Mouse (Mus musculus): ENCODE measurements around the gene Wdr34. TPM values are rescaled to one million over a fixed set of nuclear protein-coding genes. Genes with fewer than 3 reads are reported as not detected.

The Wdr34 gene
- polyA plus RNA-seq, 1 experiment from 2014 or later: 6.2 TPM

DNA sequence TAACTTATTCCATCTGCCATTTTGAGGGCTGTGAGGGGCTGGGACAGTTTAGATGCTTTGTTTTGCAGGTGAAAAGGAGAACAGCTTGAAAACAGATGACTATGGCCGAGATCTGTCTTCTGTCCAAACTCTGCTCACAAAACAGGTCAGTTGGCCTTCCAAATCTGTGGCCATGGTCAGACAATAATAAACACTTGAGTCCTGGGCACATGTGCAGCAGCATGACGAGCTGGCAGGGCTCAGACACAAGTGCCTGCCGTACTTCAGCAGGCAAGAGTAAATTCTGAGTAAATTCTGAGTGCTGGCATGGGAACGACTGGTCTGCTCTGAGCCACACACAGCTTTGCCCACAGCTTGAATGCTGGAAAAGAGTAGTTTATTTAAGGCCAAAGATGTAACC lies 23.2 kb downstream of the Wdr34 start:
- Histone ChIP-seq H3K36me3 (replicated peaks) (peaks cover 83% of the 10 kb centered on the region), H3K4me3 (replicated peaks) (no peak overlapping the region), H3K9ac (no peak overlapping the region), H3K9me3 (replicated peaks) (no peaks in the 10 kb centered on the region), H3K4me1 (replicated peaks) (no peaks in the 10 kb centered on the region), H3K4me2 (no peak overlapping the region), H3K27ac (replicated peaks) (no peak overlapping the region), H3K27me3 (no peaks in the 10 kb centered on the region)
- 59% methylated on average over 4 of the region's 4 CpGs for WGBS (ENCODE audit: insufficient replicate concordance)
- no peak for ATAC-seq (ENCODE audit: insufficient read depth)

DNA sequence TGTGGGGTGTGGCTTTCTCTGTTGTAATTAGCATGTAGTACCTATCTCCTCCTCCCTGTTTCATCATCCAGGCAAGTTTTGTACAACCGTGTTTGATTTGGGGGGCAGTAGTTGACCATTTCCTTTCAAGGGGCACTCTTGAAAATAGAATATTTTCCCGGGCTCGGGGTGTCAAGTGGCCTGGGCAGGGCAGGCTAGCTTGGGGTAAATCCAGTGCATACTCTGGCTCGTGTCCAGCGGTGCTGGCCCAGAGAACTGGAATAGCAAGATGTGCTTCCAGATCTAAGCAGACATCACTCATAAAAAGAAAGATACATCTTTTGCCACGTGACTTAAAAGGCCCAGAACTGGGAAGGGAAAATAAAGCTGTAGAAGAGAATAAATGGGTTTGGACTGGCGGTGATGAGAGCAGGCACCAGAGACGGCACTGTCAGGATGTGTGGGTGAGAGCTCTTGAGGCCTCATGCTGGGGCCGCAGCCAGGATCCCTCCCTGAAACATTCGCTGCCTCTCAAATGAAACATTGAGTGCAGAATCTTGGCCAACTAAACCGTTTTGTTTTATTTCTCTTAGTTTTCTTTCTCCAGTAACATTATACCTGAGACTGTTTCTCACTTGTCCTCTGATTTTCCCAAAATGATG lies 34.2 kb downstream of the Wdr34 start:
- Histone ChIP-seq H3K4me3 (replicated peaks) (no peak overlapping the region), H3K4me2 (no peak overlapping the region), H3K9ac (no peak overlapping the region), H3K27ac (replicated peaks) (no peak overlapping the region), H3K9me3 (replicated peaks) (no peaks in the 10 kb centered on the region), H3K27me3 (no peaks in the 10 kb centered on the region), H3K36me3 (replicated peaks) (peaks cover 78% of the 10 kb centered on the region), H3K4me1 (replicated peaks) (no peaks in the 10 kb centered on the region)
- ATAC-seq (ENCODE audit: insufficient read depth): no peak
- WGBS (ENCODE audit: insufficient replicate concordance): 72% methylated on average over 11 of the region's 11 CpGs

DNA sequence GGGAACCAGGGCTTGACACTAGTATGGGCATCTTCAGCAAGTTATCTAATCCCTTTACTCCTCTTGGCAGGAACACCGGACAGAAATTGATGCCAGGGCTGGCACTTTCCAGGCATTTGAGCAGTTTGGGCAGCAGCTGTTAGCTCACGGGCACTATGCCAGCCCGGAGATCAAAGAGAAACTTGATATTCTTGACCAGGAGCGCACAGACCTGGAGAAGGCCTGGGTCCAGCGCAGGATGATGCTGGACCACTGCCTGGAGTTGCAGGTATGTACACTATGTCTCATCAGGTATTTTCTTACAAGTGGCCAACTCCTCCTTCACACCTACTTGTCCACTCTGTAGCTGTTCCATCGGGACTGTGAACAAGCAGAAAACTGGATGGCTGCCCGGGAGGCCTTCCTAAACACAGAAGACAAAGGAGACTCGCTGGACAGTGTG lies 37.8 kb downstream of the Wdr34 start:
- Histone ChIP-seq H3K4me2 (no peak overlapping the region), H3K27ac (replicated peaks) (no peak overlapping the region), H3K36me3 (replicated peaks) (peaks cover 79% of the 10 kb centered on the region), H3K27me3 (no peaks in the 10 kb centered on the region), H3K4me1 (replicated peaks) (no peaks in the 10 kb centered on the region), H3K4me3 (replicated peaks) (no peak overlapping the region), H3K9ac (no peak overlapping the region), H3K9me3 (replicated peaks) (no peaks in the 10 kb centered on the region)
- 80% methylated on average over 8 of the region's 8 CpGs for WGBS (ENCODE audit: insufficient replicate concordance)
- no peak for ATAC-seq (ENCODE audit: insufficient read depth)

DNA sequence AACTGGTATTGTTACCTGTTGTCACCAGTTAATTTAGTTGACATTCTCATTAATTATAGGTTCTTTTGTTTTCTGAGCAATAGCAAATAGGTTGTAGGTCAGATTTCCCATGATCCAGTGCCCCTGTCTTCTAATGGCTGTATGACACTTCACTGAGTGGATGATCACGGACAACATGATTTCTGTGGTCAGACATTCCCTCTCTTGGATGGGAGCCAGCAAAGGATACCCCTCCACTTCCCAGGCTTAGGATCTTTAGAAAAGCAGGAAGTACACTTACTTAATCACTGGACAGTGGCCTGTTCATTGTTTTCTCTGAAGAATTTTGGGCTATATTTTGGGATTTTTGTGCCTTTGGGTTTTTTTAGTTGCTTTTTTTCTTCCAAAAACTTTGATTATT lies 39.6 kb downstream of the Wdr34 start:
- Histone ChIP-seq H3K27me3 (no peaks in the 10 kb centered on the region), H3K36me3 (replicated peaks) (peaks cover 79% of the 10 kb centered on the region), H3K27ac (replicated peaks) (no peak overlapping the region), H3K9ac (no peak overlapping the region), H3K4me1 (replicated peaks) (no peaks in the 10 kb centered on the region), H3K4me3 (replicated peaks) (no peak overlapping the region), H3K4me2 (no peak overlapping the region), H3K9me3 (replicated peaks) (no peaks in the 10 kb centered on the region)
- ATAC-seq (ENCODE audit: insufficient read depth): no peak
- 48% methylated on average over 1 of the region's 1 CpGs for WGBS (ENCODE audit: insufficient replicate concordance)

DNA sequence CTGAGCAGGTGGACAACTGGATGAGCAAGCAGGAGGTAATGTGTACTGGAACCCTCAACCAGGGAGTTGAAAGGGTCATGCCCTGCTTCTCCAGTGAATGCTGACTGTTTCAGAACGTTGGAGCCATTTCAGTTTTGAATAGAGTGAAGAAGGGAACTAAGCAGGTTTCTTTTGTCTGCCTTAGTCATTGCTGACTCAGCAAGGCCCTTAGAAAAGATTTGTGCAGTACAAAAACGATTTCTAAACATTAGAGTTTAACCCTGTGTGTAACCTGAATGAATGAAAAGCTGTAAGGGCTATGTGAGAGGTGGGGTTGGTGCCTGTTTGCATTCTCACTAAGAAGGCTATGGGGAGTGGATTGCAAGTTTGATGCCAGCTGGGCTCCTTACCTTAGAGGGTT lies 56.7 kb downstream of the Wdr34 start:
- Histone ChIP-seq H3K4me1 (replicated peaks) (no peaks in the 10 kb centered on the region), H3K4me2 (no peak overlapping the region), H3K36me3 (replicated peaks) (peaks cover 67% of the 10 kb centered on the region), H3K9me3 (replicated peaks) (no peaks in the 10 kb centered on the region), H3K9ac (no peak overlapping the region), H3K27ac (replicated peaks) (no peak overlapping the region), H3K4me3 (replicated peaks) (no peak overlapping the region), H3K27me3 (no peaks in the 10 kb centered on the region)
- ATAC-seq (ENCODE audit: insufficient read depth): no peak
- WGBS (ENCODE audit: insufficient replicate concordance): 29% methylated on average over 2 of the region's 2 CpGs

Small RNAs within 50 kb of the gene (microRNA-seq; reads per million reads assigned to microRNA genes)
- not detected for gene Mir6997

Other genes with a start within 250 kb of the Wdr34 start
- 3.2 and 4.1 TPM in 2 replicates for gene Slc27a4, start 246.2 kb downstream of the Wdr34 start, polyA plus RNA-seq (2015; fragmentation: Nextera tagmentation; extraction: Ambion mirVana)
- 7.9 and 8.0 TPM in 2 replicates for gene Urm1, start 228.8 kb downstream of the Wdr34 start, polyA plus RNA-seq (2015; fragmentation: Nextera tagmentation; extraction: Ambion mirVana)
- 35.6 and 36.1 TPM in 2 replicates for gene Cercam, start 179.7 kb downstream of the Wdr34 start, polyA plus RNA-seq (2015; fragmentation: Nextera tagmentation; extraction: Ambion mirVana)
- 34.4 and 35.9 TPM in 2 replicates for gene Odf2, start 159.7 kb downstream of the Wdr34 start, polyA plus RNA-seq (2015; fragmentation: Nextera tagmentation; extraction: Ambion mirVana)
- gene Gle1, start 113.5 kb downstream of the Wdr34 start, polyA plus RNA-seq (2015; fragmentation: Nextera tagmentation; extraction: Ambion mirVana): 24.7 and 25.2 TPM in 2 replicates
- gene Sptan1, start 83.3 kb downstream of the Wdr34 start, polyA plus RNA-seq (2015; fragmentation: Nextera tagmentation; extraction: Ambion mirVana): 14.0 and 17.8 TPM in 2 replicates
- gene Set, start 8.5 kb upstream of the Wdr34 start, polyA plus RNA-seq (2015; fragmentation: Nextera tagmentation; extraction: Ambion mirVana): 138 and 147 TPM in 2 replicates
- 2.3 and 2.5 TPM in 2 replicates for gene Pkn3, start 28.8 kb upstream of the Wdr34 start, polyA plus RNA-seq (2015; fragmentation: Nextera tagmentation; extraction: Ambion mirVana)
- gene Zdhhc12, start 44.8 kb upstream of the Wdr34 start, polyA plus RNA-seq (2015; fragmentation: Nextera tagmentation; extraction: Ambion mirVana): 19.3 and 20.6 TPM in 2 replicates
- gene Zer1, start 75.7 kb upstream of the Wdr34 start, polyA plus RNA-seq (2015; fragmentation: Nextera tagmentation; extraction: Ambion mirVana): 2.4 and 2.5 TPM in 2 replicates
- gene Tbc1d13, start 84.9 kb upstream of the Wdr34 start, polyA plus RNA-seq (2015; fragmentation: Nextera tagmentation; extraction: Ambion mirVana): 2.0 and 2.6 TPM in 2 replicates
- gene Endog, start 122.6 kb upstream of the Wdr34 start, polyA plus RNA-seq (2015; fragmentation: Nextera tagmentation; extraction: Ambion mirVana): 17.9 and 22.1 TPM in 2 replicates
- gene Spout1, start 129.6 kb upstream of the Wdr34 start, polyA plus RNA-seq (2015; fragmentation: Nextera tagmentation; extraction: Ambion mirVana): 24.9 and 27.3 TPM in 2 replicates
- gene Kyat1, start 157.0 kb upstream of the Wdr34 start, polyA plus RNA-seq (2015; fragmentation: Nextera tagmentation; extraction: Ambion mirVana): 11.7 and 13.9 TPM in 2 replicates
- 10.5 and 11.6 TPM in 2 replicates for gene Lrrc8a, start 188.8 kb upstream of the Wdr34 start, polyA plus RNA-seq (2015; fragmentation: Nextera tagmentation; extraction: Ambion mirVana)
- gene Gm28035, start 191.7 kb upstream of the Wdr34 start, polyA plus RNA-seq (2015; fragmentation: Nextera tagmentation; extraction: Ambion mirVana): 0.10 and 0.16 TPM in 2 replicates
- 13.0 and 15.7 TPM in 2 replicates for gene Phyhd1, start 217.3 kb upstream of the Wdr34 start, polyA plus RNA-seq (2015; fragmentation: Nextera tagmentation; extraction: Ambion mirVana)
- gene Gm28038, start 232.2 kb upstream of the Wdr34 start, polyA plus RNA-seq (2015; fragmentation: Nextera tagmentation; extraction: Ambion mirVana): not detected in 2 replicates
- 12.0 and 14.3 TPM in 2 replicates for gene Dolk, start 237.5 kb upstream of the Wdr34 start, polyA plus RNA-seq (2015; fragmentation: Nextera tagmentation; extraction: Ambion mirVana)
- gene Nup188, start 237.5 kb upstream of the Wdr34 start, polyA plus RNA-seq (2015; fragmentation: Nextera tagmentation; extraction: Ambion mirVana): 13.6 and 14.0 TPM in 2 replicates

Data from liver, embryonic 15.5 days (tissue).